Mouse (Mus musculus): Measurements from ENCODE around the gene Fbxl21. TPM values are rescaled to one million over a fixed set of nuclear protein-coding genes. Genes with fewer than 3 reads are reported as not detected.

The Fbxl21 gene
- total RNA-seq (2021) = 2.7 and 3.0 TPM in 2 replicates
- long read RNA-seq, experiment 1, partial matches to known transcripts = 0 of 3 reads
- long read RNA-seq, experiment 1, other reads (novel, unspliced or antisense) = 0 of 3 reads
- long read RNA-seq, experiment 2 = 0 reads

- DNase-seq = peak; percentile 98
Measured at GRCm38 (mm10) chr13:56522081-56522820, at the start of gene Fbxl21. Gene Fbxl21, plus strand, starts transcription at chr13:56522472.

- DNase-seq = no peak
Measured at GRCm38 (mm10) chr13:56472661-56473060, 49.6 kb upstream of the Fbxl21 start.

- DNase-seq = peak; percentile 66
Measured at GRCm38 (mm10) chr13:56475363-56475762, 46.9 kb upstream of the Fbxl21 start.

DNA sequence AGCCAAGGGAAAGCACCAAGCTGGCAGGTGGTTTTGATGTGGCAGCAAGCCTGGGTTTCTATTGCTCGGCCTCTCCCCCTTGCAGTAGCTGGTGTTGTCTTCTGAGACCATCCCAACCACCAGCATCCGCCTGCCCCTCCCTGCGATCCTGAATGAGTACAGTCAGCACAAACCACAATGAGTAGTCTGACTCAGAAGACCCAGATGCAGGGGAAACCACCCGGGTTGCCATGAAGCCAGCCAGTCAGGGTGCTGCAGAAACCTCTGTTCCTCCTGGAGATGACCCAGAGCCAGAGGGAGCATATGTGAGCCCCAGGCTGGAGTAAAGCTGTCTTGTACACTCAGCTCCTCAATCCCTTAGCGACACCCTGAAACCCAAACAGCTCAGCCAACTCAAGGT, 45.5 kb upstream of the Fbxl21 start:
- peak; percentile 24 for DNase-seq

DNA sequence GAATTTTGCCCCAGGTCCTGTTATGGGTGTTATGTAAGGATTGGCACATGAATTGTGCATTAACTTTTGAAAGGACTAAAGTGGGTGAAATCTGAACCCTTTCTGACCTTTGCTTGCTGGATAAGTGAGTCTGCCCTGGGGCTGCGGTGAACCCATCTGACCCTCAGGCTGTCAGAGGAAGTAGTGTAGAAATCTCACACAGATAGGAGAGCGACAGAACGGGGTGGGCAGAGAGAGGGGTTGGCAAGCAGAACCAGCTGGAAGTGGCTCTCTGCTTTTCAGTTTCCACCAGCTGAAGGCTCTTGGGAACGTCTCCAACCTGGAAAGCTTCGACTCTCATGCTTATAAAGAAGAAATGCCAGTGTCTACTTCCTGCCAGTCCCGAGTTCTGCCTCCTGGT, 45.0 kb upstream of the Fbxl21 start:
- no peak for DNase-seq

DNA sequence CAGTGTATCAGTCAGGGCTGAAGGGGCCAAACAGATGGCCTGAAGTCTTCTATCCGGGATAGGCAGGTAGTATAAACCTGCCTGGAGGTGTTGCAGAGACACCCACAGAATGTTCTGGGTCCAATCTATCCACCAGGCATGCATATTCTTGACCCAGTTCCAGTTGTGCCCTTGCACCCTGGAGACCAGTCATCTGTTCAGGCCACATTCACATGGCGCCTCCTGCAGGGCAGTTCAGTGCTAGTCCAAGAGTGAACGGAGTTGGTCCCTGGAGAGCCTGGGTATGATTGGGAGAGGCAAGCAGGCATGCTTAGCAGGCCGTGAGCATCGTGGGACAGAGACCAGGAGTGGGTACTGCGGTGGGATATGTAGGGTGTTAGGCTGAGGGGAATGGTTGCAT, 44.2 kb upstream of the Fbxl21 start:
- peak; percentile 50 for DNase-seq

- DNase-seq = no peak
Measured at GRCm38 (mm10) chr13:56482146-56482545, 40.1 kb upstream of the Fbxl21 start, which contains the start of gene Il9. Gene Il9, minus strand, starts transcription at chr13:56482246.

DNA sequence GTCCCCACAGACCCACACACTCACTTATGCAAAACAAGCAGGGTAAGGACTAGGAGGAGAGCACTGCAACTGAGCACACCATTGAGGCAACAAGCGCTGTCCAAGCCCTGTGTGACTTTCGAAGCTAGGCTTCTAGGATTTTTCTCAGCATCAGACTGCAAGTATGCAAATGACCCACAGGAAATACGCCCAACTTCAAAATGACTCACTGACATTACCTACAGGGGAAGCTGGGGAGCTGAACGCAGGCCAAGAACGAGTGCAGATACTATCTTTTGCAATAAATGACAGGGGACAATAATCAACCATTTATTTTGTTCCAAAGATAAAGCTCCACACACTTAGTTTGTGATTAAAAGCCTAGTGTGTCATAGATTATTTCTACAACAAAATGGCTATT, 34.3 kb upstream of the Fbxl21 start:
- peak; percentile 20 for DNase-seq

DNA sequence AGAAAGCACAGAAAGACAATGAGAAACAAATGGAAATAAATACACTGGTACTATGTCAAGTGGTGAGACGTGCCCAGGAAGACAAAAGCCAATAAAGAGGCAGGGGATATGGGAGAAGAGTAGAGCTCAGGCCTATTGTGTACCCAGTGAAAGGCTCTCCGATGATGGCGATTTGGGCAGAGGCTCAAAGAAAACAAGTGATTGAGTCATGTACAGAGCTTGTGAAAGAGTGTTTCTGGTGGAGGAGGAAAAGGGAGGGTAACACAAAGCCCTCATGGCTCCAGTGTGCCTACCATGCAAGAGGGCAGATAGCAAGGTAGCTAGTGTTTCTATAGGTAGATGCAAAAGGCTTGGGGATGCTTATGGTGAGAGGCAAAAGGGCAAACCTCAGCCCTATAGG, 27.8 kb upstream of the Fbxl21 start:
- peak; percentile 46 for DNase-seq

- no peak for DNase-seq
Measured at GRCm38 (mm10) chr13:56500132-56500531, 22.1 kb upstream of the Fbxl21 start.

DNA sequence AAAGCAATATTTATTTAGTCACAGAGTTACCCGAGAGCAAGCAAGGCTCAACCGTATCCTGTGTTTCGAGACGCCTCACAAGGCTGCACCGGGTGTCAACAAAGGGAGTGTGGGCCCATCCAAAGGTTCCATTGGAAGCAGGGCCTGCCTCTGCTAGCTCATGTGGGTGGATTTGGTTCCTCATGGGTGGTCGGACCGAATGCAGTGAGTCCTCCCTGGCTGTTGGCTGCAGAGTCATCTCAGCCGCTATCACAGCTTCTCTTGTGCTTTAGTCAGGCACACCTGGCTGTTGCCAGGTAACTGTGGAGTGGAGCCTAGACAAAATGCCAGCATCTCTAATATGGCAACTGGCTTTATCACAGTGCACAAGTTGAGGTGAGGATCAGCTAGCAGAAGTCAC, 21.6 kb upstream of the Fbxl21 start:
- DNase-seq = no peak

DNA sequence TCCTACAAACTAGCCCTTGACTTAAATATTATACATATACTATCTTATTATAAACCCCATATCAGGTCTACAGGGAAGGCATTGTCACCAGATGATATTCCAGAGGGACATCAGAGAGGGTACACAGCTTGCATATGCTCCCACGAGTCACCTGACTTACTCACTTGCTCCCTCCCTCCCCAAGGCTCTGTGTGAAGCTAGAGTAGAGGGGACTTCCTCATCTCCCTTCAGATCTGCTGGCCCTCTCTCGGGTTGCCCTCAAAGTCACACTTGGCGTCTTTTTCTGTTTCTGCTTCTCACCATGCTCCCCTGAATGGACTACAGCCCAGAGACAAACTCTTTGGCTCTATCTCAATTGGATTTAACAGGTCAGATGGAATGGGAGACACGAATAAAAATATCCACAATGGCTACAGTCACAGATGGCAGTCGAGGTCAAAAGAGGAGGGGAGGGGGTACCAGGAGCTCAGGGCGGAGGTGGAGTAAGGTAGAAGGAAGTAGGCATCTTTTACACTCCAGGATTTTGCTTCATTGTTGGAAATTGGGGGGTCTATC, 20.3 kb upstream of the Fbxl21 start:
- no peak for DNase-seq

DNA sequence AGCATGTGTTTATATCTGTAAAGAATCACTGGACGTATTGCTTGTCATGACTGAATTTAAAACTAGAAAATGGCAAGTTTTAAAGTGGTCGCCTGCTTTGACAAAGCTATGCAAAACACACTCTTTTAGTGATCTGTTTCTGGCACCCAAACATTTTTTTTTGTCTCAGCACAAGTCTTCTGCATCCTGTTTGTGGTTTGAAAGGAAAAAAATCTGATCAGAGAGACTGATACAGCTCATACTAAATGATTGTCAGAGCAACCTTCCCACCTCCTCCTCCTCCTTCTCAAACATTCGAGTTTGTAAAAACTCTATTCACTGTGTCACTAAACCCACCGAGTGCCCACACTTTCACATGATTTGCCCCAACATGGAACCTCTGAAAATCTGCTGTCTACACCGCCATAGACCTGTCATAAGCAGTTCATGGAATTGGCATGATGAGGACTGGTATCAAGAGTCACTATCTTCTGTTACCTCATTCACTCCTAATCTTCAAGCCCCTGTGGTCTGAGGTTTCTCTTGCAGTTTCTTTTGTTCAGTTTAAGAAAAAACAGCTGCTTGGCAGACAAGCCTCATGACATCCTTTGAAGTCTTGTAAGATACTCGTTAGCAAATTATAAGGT, 15.3 kb upstream of the Fbxl21 start:
- no peak for DNase-seq

GRCm38 (mm10) chr13:56509796-56510195, 12.5 kb upstream of the Fbxl21 start:
- DNase-seq = no peak

DNA sequence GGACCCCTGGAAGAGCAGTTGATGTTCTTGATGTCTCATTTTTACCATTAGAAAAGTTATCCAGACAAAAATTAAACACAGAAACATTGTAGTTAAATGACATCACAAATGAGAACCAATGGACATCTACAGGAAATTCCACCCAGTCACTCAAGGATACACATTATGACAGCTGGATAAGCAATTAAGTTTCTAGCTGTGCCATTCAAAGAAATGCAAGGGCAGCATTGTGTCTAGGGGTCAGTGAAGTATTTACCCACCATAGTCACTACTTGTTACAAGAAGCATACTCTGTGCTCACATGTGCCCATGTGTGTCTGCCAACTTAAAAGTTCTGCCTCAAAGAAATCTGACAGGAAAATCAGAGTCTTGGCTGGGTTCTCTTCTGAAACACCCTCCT, 8.7 kb upstream of the Fbxl21 start:
- DNase-seq = no peak

DNA sequence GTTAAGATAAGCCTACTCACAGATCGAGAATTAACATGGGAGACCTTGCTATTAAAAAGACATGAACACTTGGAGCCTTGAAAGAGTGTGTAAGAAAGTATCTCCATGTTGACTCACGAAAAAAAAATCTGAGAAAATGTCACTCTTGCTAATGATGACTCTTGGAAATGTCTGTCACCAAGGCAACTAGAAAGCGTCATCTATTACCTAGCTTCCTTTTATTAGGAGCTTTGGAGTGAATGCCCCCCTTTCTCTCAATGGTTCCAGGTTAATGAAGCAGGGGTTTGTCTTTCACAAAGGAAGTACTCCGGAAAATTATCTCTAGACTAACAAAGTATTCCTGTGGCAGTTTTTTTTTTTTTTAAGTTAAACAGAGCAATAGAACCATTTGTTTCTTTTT, 6.0 kb upstream of the Fbxl21 start:
- no peak for DNase-seq

GRCm38 (mm10) chr13:56516816-56517215, 5.5 kb upstream of the Fbxl21 start:
- no peak for DNase-seq

GRCm38 (mm10) chr13:56522821-56523167, 522 bp downstream of the Fbxl21 start:
- no peak for DNase-seq

- DNase-seq = no peak
Measured at GRCm38 (mm10) chr13:56526871-56527270, 4.6 kb downstream of the Fbxl21 start.

DNA sequence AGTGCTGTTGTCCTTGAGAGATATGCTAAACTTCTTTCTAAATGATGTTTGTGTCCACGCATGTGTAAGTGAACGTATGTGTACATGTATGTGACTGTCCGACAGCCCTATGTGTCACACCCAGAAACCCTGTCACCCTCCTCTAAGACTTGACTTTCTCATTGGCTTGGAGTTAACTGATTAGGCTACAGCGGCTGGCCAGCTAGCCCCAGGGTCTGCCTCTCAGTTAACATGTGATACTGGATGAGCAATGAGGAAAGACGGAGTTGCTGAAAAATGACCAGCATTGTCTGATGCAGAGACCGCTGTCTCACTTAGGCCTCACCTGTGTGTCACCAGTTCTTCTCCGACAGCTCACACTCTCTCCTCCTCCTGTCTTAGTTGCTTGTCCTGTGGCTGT, 5.6 kb downstream of the Fbxl21 start:
- no peak for DNase-seq

- DNase-seq = no peak
Measured at GRCm38 (mm10) chr13:56528281-56528680, 6.0 kb downstream of the Fbxl21 start.

GRCm38 (mm10) chr13:56529031-56529430, 6.8 kb downstream of the Fbxl21 start:
- DNase-seq = no peak

GRCm38 (mm10) chr13:56529685-56530084, 7.4 kb downstream of the Fbxl21 start:
- DNase-seq = no peak

DNA sequence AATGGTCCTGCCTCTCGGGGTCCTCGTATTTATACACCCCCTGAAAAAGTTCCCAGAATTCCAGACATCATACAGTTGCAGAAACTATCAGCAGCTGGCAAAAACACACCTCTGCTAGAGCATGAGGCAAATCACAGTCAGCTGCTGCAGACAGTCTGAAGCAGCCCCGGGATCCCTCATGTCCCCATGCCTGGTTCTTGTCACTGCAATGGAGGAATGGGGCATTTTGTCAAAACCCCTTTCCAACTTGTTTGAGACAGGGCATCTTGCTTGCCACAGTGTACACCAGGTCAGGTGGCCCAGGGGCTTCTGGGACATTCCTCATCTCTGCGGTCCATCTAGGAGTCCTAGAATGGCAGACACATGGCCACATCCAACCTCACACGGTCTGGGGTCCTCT, 12.7 kb downstream of the Fbxl21 start:
- DNase-seq = no peak
